Mouse (Mus musculus) ES-Bruce4 (cell line): ENCODE measurements around the gene Atp2b1.

Source experiments
- CTCF ChIP-seq: IDR thresholded peaks from one replicate; pipeline ENCODE4 v1.8.1; 2011; ENCODE audit warnings: low read depth, low read length
- POLR2A ChIP-seq: IDR thresholded peaks from one replicate; pipeline ENCODE4 v1.8.1; 2011; ENCODE audit warnings: low read length; ENCODE audit not compliant: insufficient read depth

DNA sequence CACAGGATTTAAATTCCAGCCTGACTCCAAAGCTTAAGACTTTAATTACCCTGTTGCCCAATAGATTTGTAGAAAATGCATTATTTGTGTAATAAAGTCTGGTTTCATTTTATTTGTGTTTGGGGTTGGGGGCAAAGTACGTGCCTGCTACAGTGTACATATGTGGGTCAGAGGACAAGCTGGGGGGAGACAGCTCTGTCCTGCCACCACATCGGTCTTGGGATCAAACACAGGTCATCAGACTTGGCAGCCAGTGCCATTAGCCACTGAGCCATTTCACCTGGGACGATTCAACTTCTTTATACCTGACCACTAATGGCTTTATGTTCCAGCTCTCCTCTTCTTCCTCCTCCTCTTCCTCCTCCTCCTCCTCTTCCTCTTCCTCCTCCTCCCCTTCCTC lies 124.7 kb downstream of the Atp2b1 start:
- TF ChIP-seq CTCF, result no peak
- no peak for TF ChIP-seq POLR2A
